Mouse (Mus musculus) thymus, postnatal 36 days (tissue): ENCODE data around the gene Large2.
A peak's percentile ranks its signal among the peaks of the same experiment; 100 is the strongest.

ENCODE experiments used
- DNase-seq, 2 experiments: peaks; one replicate each; pipeline ENCODE4 v3.0.0; 2022; ENCODE audit warnings: mixed read lengths in 2 of 2

Gene Large2

GRCm38 (mm10) chr2:92327601-92328000 lies 47.1 kb downstream of the Large2 start:
- no peak for DNase-seq

DNA sequence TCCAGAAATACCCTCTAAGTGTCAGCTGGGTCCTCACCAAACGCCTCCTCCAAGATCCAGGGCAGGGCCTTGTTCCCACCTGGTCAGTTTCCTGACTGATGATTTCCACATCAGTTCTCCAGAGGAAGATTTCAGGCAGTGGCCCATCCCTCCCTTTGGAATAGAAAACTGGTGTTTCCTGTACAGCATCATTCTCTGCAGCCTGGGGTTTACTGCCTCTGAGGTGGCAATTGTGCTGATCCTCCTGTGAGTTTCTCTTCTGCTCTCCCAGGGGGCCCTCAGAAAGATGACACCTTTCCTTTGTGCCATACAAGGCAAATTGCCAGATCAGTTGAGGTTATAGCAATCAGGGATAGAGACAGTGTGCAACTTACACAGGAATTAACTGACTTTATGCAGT lies 48.4 kb downstream of the Large2 start:
- no peak for DNase-seq

GRCm38 (mm10) chr2:92325676-92326075 lies 49.0 kb downstream of the Large2 start:
- no peak for DNase-seq

- peak; percentile 43 for DNase-seq
Observed at GRCm38 (mm10) chr2:92322669-92323068, 52.0 kb downstream of the Large2 start.

DNA sequence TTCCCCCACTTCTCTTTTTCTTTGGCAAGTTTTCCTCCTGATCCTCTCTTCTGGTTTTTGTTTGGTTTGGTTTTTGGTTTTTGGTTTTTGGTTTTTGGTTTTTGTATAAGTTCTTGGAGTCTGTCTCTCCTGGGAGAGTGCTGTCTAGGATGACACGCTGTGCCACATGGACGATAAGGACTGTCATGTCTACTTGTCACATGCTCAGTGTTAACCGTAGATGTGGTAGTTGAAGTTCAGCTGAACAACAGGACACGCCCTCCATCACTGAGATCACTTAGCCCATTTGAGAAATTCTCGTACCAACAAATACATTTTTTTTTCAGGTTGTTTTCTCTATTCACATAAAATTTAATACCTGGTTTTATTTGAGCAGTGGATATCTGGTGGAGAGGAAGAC lies 57.4 kb downstream of the Large2 start:
- no peak for DNase-seq

DNA sequence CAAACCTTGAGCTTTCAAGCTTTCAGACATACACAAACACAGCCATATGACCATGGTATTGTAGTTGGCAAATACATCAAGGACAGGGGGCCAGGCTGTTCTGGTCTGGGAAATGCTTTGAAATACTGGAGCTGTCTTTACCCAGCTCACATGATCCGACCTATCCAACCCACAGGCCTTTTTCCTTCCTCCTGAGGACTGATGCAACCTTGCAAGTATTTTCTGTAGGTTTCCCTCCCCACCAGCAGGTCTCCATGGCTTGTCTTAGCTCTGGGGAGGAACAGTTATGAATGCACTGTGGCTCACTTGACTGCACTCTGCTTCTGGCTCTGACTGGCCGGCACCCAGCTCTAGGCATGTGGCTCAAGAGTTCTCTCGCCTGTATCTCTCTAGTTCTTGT lies 58.0 kb downstream of the Large2 start:
- DNase-seq = no peak
